Mouse (Mus musculus) embryonic facial prominence, embryonic 15.5 days (tissue): ENCODE measurements around the gene Cyp2e1. TPM values are rescaled to one million over a fixed set of nuclear protein-coding genes. Genes with fewer than 3 reads are reported as not detected.
"Not testable (repeated sequence)": the region's sequence is repeated elsewhere in the genome, so short reads cannot be mapped to it uniquely, and the experiment has no call there.

ENCODE experiments used
- ATAC-seq: fragments of 200-750 bp; cut with Nextera tagmentation; 2 replicates; pipeline ENCODE4 v1.8.0; 2017; ENCODE audit warnings: low read depth, moderate TSS enrichment; ENCODE audit not compliant: insufficient number of reproducible peaks, low FRiP score, low TSS enrichment
- H3K27ac ChIP-seq: fragments of 300-500 bp; sonication (generic); replicated peaks from 2 replicates; pipeline ENCODE4 v1.5.1; 2015; ENCODE audit warnings: mild to moderate bottlenecking, inconsistent platforms
- H3K27me3 ChIP-seq: fragments of 300-500 bp; sonication (generic); 2 replicates; pipeline ENCODE4 v1.6.1; 2015; ENCODE audit warnings: inconsistent platforms
- H3K36me3 ChIP-seq: fragments of 300-500 bp; sonication (generic); 2 replicates; pipeline ENCODE4 v1.6.1; 2015; ENCODE audit warnings: mild to moderate bottlenecking, inconsistent platforms
- H3K4me1 ChIP-seq: fragments of 300-500 bp; sonication (generic); 2 replicates; pipeline ENCODE4 v1.6.1; 2015; ENCODE audit warnings: inconsistent platforms
- H3K4me2 ChIP-seq: fragments of 300-500 bp; sonication (generic); replicated peaks from 2 replicates; pipeline ENCODE4 v1.6.1; 2015; ENCODE audit warnings: mild to moderate bottlenecking, inconsistent platforms
- H3K4me3 ChIP-seq: fragments of 300-500 bp; sonication (generic); replicated peaks from 2 replicates; pipeline ENCODE4 v1.5.1; 2015; ENCODE audit warnings: mild to moderate bottlenecking, inconsistent platforms
- H3K9ac ChIP-seq: fragments of 300-500 bp; sonication (generic); 2 replicates; pipeline ENCODE4 v1.6.1; 2015; ENCODE audit warnings: inconsistent platforms
- H3K9me3 ChIP-seq: fragments of 300-500 bp; sonication (generic); replicated peaks from 2 replicates; pipeline ENCODE4 v1.6.1; 2016; ENCODE audit warnings: inconsistent platforms
- WGBS: fragments of 180-500 bp; shearing (Covaris S2); methylation state at CpG from one replicate; pipeline ENCODE4 v1.1.7; 2015; 5-methylcytosine and 5-hydroxymethylcytosine counted together
- polyA plus RNA-seq: library from polyadenylated mRNA; unstranded; fragments of >200 nt; fragmentation: Nextera tagmentation; extraction: Ambion mirVana; gene quantifications from 2 replicates; pipeline ENCODE4 v1.2.1, GENCODE M21; 2015

Cyp2e1 gene
- polyA plus RNA-seq, 1 experiment from 2014 or later, result not detected

- not testable (repeated sequence) for H3K27ac ChIP-seq, H3K4me2 ChIP-seq, H3K4me1 ChIP-seq, H3K9ac ChIP-seq, ATAC-seq, H3K27me3 ChIP-seq, H3K4me3 ChIP-seq, H3K9me3 ChIP-seq, H3K36me3 ChIP-seq
- 61% methylated on average over 1 of the region's 1 CpGs for WGBS
Measured at GRCm38 (mm10) chr7:140765391-140765790, 1.9 kb downstream of the Cyp2e1 start.

GRCm38 (mm10) chr7:140765888-140766739 lies 2.6 kb downstream of the Cyp2e1 start:
- Histone ChIP-seq H3K9ac (no peak overlapping the region), H3K4me3 (no peak overlapping the region), H3K9me3 (no peaks in the 10 kb centered on the region), H3K4me2 (no peak overlapping the region), H3K4me1 (no peaks in the 10 kb centered on the region), H3K27me3 (no peaks in the 10 kb centered on the region), H3K36me3 (no peaks in the 10 kb centered on the region), H3K27ac (no peak overlapping the region)
- 71% methylated on average over 12 of the region's 12 CpGs for WGBS
- ATAC-seq, result no peak

DNA sequence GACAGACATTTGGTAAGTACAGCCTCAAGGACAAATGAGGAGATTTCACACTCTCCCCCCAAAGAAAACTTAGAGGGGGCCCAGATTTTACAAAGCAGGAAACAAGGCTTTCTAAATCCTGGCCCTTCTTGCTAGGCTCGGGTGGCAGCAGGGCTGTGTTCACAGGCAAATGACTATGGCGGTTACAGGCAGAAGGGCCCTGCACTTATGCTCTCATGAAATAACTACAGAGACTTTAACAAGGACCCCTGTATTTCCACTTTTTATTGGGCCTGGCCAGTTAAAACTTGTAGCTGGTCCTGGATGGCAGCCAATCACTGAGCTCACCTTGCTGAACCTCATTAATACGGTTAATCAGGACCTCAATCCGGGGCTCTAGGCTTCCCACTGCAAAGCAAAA lies 17.0 kb downstream of the Cyp2e1 start:
- no peak overlapping the region for H3K27ac ChIP-seq
- no peak overlapping the region for H3K4me3 ChIP-seq
- H3K27me3 ChIP-seq, result no peaks in the 10 kb centered on the region
- H3K4me2 ChIP-seq, result no peak overlapping the region
- no peaks in the 10 kb centered on the region for H3K36me3 ChIP-seq
- H3K9ac ChIP-seq, result no peak overlapping the region
- ATAC-seq, result no peak
- WGBS, result 75% methylated on average over 4 of the region's 4 CpGs
- H3K4me1 ChIP-seq, result no peaks in the 10 kb centered on the region
- H3K9me3 ChIP-seq, result no peaks in the 10 kb centered on the region

DNA sequence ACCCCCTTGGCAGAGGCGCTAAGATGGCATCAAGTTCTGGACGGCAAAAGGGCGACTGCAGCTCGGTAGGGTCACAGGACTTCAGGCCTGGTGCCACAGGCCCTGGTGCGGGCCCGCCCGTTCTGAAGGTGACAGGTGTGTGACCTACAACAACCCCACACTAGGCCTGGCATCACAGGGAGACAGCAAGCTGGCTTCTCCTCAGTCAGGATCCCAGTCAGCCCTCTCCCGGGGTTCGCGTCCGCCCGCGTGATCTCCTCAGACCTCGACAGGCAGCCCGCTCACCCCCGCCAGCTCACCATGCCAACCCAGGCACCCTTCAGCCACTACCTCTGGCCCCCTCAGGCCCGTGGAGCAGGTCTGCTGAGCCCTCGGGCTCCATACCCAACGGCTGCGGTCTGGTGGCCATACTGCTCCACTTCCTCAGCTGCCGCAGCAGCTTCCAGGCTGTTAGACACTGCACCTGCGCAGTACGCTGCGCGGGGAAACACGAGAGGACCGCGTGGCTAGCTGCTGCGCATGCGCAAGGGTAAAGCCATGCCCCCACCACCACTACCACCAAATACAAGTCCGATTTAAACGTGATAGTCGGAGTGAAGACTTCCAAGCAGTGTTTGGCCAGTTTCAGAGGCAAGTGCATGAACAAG lies 24.0 kb downstream of the Cyp2e1 start, which contains the start of gene Syce1:
Syce1 (minus strand) TSS at position 447 of the 647 bp plus-strand sequence.
- H3K36me3 ChIP-seq, result no peaks in the 10 kb centered on the region
- ATAC-seq, result no peak
- H3K4me3 ChIP-seq, result no peak within 1 kb of the TSS
- H3K27me3 ChIP-seq, result no peaks in the 10 kb centered on the region
- H3K9ac ChIP-seq, result no peak within 1 kb of the TSS
- no peak within 1 kb of the TSS for H3K27ac ChIP-seq
- H3K4me1 ChIP-seq, result no peaks in the 10 kb centered on the region
- no peak within 1 kb of the TSS for H3K4me2 ChIP-seq
- H3K9me3 ChIP-seq, result no peaks in the 10 kb centered on the region
- 83% methylated on average over 33 of the region's 33 CpGs for whole genome bisulfite sequencing

DNA sequence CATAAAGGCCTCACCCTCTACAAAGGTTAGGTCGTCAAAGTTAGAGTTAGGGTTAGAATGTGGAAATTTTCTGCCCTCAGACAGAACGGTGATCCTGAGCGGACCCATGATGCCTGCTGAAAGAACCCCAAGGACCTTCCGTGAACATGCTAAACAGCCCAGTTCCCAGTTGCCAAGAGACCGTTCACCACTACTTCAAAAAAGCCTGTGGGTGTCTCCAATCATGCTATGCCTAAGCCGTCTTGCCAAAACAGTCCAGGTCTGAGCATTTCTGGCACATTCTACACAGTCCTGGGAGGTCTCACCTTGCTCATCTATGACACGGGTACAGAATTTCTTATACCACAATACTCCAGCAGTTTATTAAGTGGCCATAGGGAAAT lies 24.5 kb downstream of the Cyp2e1 start:
- Histone ChIP-seq H3K4me3 (no peak overlapping the region), H3K9ac (no peak overlapping the region), H3K27ac (no peak overlapping the region), H3K27me3 (no peaks in the 10 kb centered on the region), H3K4me2 (no peak overlapping the region), H3K4me1 (no peaks in the 10 kb centered on the region), H3K9me3 (no peaks in the 10 kb centered on the region), H3K36me3 (no peaks in the 10 kb centered on the region)
- 84% methylated on average over 7 of the region's 7 CpGs for WGBS
- no peak for ATAC-seq

DNA sequence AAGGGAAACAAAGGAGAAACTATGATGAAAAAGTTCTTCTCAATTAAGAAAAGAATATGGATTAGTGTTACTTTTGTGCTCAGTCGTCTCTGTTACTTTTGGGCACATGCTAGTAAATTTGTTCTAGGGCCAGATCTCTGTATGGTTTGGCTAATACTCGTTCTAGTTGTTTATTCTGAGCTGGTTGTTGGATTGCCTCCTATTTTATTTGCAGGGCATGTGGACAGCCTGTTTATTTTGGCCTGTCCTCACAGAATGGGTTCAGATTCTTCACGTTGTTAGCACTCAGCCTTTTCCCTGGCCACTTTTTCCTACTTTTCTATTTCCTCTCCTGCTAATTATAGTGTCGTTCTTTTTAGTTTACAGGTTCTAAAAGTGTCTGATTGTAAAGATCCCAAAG lies 30.0 kb downstream of the Cyp2e1 start:
- Histone ChIP-seq H3K4me3 (no peak overlapping the region), H3K4me2 (no peak overlapping the region), H3K27ac (no peak overlapping the region), H3K9ac (no peak overlapping the region), H3K9me3 (no peaks in the 10 kb centered on the region), H3K4me1 (no peaks in the 10 kb centered on the region), H3K36me3 (no peaks in the 10 kb centered on the region), H3K27me3 (no peaks in the 10 kb centered on the region)
- WGBS, result 66% methylated on average over 4 of the region's 4 CpGs
- ATAC-seq, result no peak

DNA sequence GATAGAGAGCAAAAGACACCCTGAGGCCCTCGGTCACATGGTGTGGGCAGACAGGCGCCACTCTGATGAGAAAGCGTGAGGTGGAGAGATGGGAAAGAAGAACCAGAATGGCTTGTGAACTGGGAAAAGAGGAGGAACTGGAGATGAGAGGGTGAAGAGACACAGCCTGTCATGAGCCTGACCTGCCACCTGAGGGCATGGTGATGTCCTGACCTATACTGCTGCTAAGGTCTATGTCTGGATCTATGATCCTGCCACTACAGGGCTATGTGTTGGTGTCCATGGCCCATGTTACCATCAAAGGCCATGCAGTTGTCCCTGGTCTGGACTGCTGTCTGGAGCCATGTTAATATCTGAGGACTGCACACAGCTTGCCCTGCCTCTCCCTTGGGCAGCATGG lies 34.1 kb downstream of the Cyp2e1 start:
- Histone ChIP-seq H3K36me3 (no peaks in the 10 kb centered on the region), H3K9me3 (no peaks in the 10 kb centered on the region), H3K4me3 (no peak overlapping the region), H3K9ac (no peak overlapping the region), H3K27ac (no peak overlapping the region), H3K4me1 (no peaks in the 10 kb centered on the region), H3K4me2 (no peak overlapping the region), H3K27me3 (no peaks in the 10 kb centered on the region)
- no peak for ATAC-seq
- 81% methylated on average over 3 of the region's 3 CpGs for WGBS

DNA sequence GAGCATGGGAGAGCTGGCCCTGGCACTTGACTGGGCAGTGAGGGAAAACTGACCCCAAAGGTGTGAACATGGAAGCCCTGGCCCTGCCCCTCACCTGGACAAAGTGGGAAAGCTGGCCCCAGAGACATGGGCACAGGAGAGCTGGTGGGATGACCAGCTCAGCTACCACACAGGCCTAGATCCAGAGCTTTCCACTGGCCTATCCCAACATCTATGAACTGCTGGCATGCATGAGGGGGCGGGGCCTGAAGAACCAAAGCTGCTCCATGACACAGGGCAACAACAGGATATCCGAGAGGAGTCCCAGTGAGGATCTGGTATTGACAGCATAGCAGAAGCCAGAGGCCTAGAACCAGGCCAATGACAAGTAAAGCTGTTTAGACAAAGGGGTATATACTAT lies 34.7 kb downstream of the Cyp2e1 start:
- no peaks in the 10 kb centered on the region for H3K9me3 ChIP-seq
- H3K4me3 ChIP-seq, result no peak overlapping the region
- no peak for ATAC-seq
- H3K27me3 ChIP-seq, result no peaks in the 10 kb centered on the region
- H3K4me2 ChIP-seq, result no peak overlapping the region
- H3K36me3 ChIP-seq, result no peaks in the 10 kb centered on the region
- H3K9ac ChIP-seq, result no peak overlapping the region
- no peak overlapping the region for H3K27ac ChIP-seq
- no peaks in the 10 kb centered on the region for H3K4me1 ChIP-seq
- WGBS, result 70% methylated on average over 2 of the region's 2 CpGs

GRCm38 (mm10) chr7:140802629-140803028 lies 39.1 kb downstream of the Cyp2e1 start:
- Histone ChIP-seq H3K9me3 (no peaks in the 10 kb centered on the region), H3K4me1 (no peaks in the 10 kb centered on the region), H3K4me2 (no peak overlapping the region), H3K27ac (no peak overlapping the region), H3K36me3 (no peaks in the 10 kb centered on the region), H3K4me3 (no peak overlapping the region), H3K9ac (no peak overlapping the region), H3K27me3 (no peaks in the 10 kb centered on the region)
- ATAC-seq, result no peak
- WGBS, result 66% methylated on average over 6 of the region's 6 CpGs

GRCm38 (mm10) chr7:140805704-140806103 lies 42.2 kb downstream of the Cyp2e1 start:
- ATAC-seq, result no peak
- no peak overlapping the region for H3K9ac ChIP-seq
- H3K9me3 ChIP-seq, result no peaks in the 10 kb centered on the region
- H3K4me3 ChIP-seq, result no peak overlapping the region
- no peaks in the 10 kb centered on the region for H3K27me3 ChIP-seq
- no peak overlapping the region for H3K4me2 ChIP-seq
- H3K27ac ChIP-seq, result no peak overlapping the region
- 21% methylated on average over 1 of the region's 1 CpGs for WGBS
- H3K4me1 ChIP-seq, result no peaks in the 10 kb centered on the region
- no peaks in the 10 kb centered on the region for H3K36me3 ChIP-seq

DNA sequence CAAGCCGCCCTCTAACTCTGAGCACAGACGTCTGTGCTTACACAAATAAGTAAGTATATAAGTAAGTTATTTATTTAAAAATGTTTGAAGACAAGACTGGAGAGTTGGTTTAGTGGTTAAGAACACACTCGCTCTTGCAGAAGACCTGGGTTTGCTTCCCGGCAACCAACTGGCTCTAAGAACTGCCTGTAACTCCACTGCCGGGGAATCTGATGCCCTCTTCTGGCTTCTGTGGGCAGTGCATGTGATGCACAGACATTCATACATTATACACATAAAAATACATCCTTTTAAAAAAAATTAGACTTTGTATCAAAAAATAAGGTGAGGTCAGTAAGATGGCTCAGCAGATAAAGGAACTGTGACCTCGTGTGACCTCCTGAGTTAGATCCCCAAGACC lies 47.0 kb downstream of the Cyp2e1 start:
- H3K4me2 ChIP-seq, result no peak overlapping the region
- no peaks in the 10 kb centered on the region for H3K36me3 ChIP-seq
- 90% methylated on average over 6 of the region's 6 CpGs for WGBS
- H3K4me3 ChIP-seq, result no peak overlapping the region
- H3K27ac ChIP-seq, result no peak overlapping the region
- no peak overlapping the region for H3K9ac ChIP-seq
- no peaks in the 10 kb centered on the region for H3K4me1 ChIP-seq
- H3K9me3 ChIP-seq, result no peaks in the 10 kb centered on the region
- no peak for ATAC-seq
- H3K27me3 ChIP-seq, result no peaks in the 10 kb centered on the region

DNA sequence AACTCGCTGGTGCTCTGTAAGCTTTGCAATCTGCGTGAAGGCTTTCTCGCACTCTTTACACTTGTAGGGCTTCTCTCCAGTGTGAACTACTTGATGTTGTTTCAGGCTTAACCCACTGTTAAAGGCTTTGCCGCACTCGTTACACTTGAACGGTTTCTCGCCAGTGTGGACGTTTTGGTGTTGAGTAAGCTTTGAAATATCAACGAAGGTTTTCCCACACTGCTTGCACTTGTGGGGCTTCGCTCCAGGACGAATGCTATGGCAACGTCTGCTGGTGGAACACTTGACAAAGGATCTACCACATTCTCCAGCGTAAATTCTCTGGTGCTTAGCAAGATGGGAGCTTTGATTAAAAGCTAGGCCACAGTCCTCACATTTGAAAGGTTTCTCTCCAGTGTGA lies 48.2 kb downstream of the Cyp2e1 start:
- Histone ChIP-seq H3K4me2 (no peak overlapping the region), H3K36me3 (no peaks in the 10 kb centered on the region), H3K9me3 (no peaks in the 10 kb centered on the region), H3K4me3 (no peak overlapping the region), H3K27me3 (no peaks in the 10 kb centered on the region), H3K27ac (no peak overlapping the region), H3K4me1 (no peaks in the 10 kb centered on the region), H3K9ac (no peak overlapping the region)
- no peak for ATAC-seq
- WGBS, result 88% methylated on average over 13 of the region's 13 CpGs
